Mouse (Mus musculus) CH12.LX (cell line): Measurements from ENCODE around the gene Wbp11.

Experiments used
- BHLHE40 ChIP-seq: IDR thresholded peaks from 2 replicates; pipeline ENCODE4 v1.6.1; 2011; ENCODE audit warnings: mild to moderate bottlenecking, low read depth, low read length, improper control_type of control experiment
- CHD1 ChIP-seq: IDR thresholded peaks from 2 replicates; pipeline ENCODE4 v1.6.1; 2012; ENCODE audit warnings: low read depth, low read length, improper control_type of control experiment, inconsistent platforms
- CTCF ChIP-seq, 2 experiments: IDR thresholded peaks in 1 of 2; conservative IDR thresholded peaks in 1 of 2; 2 replicates each; pipeline ENCODE4 v1.5.1; 2011 to 2012; ENCODE audit warnings: low read depth in 2 of 2, low read length in 2 of 2, improper control_type of control experiment in 1 of 2, inconsistent platforms in 1 of 2, mild to moderate bottlenecking in 1 of 2, moderate library complexity in 1 of 2
- EP300 ChIP-seq: IDR thresholded peaks from 2 replicates; pipeline ENCODE4 v1.6.1; 2011; ENCODE audit warnings: low read length, improper control_type of control experiment
- HCFC1 ChIP-seq: IDR thresholded peaks from 2 replicates; pipeline ENCODE4 v1.6.1; 2012; ENCODE audit warnings: low read depth, mild to moderate bottlenecking, inconsistent platforms, low read length, improper control_type of control experiment
- POLR2AphosphoS2 ChIP-seq: IDR thresholded peaks from 2 replicates; pipeline ENCODE4 v1.6.1; 2011; ENCODE audit warnings: low read depth, low read length, improper control_type of control experiment
- UBTF ChIP-seq: IDR thresholded peaks from 2 replicates; pipeline ENCODE4 v1.6.1; 2012; ENCODE audit warnings: low read depth, mild to moderate bottlenecking, inconsistent platforms, low read length, improper control_type of control experiment, moderate library complexity
- USF1 ChIP-seq: IDR thresholded peaks from 2 replicates; pipeline ENCODE4 v1.6.1; 2014; ENCODE audit warnings: low read depth, mild to moderate bottlenecking, inconsistent platforms, low read length, improper control_type of control experiment
- ZKSCAN1 ChIP-seq: IDR thresholded peaks from 2 replicates; pipeline ENCODE4 v1.6.1; 2012; ENCODE audit warnings: low read depth, inconsistent platforms, low read length, improper control_type of control experiment, borderline replicate concordance
- ZNF384 ChIP-seq: IDR thresholded peaks from 2 replicates; pipeline ENCODE4 v1.6.1; 2012; ENCODE audit warnings: low read depth, low read length, improper control_type of control experiment, inconsistent platforms

DNA sequence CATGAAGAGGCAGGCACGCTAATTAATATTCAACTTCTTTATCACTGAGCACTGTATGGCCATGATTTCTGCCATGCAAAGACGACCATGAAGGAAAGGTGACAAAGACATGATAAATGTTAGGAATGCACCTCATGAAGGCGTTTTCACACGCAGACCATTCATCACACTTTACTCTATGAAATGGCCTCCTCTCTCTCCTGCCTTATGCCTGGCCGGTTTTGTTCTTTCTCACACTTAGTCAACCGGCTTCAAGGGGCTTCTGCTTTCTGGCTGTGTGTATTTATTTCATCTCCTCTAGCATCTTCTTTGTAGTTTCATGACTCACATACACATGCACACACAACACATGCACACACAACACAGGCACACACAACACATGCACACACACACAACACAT, 26.8 kb downstream of the Wbp11 start:
- no peak for TF ChIP-seq ZNF384
- TF ChIP-seq BHLHE40: no peak
- no peak for TF ChIP-seq HCFC1
- TF ChIP-seq EP300: no peak
- no peak for TF ChIP-seq CTCF (conservative IDR thresholded peaks at IDR 0.05 in 1 of 2, IDR thresholded peaks at IDR 0.05 in 1 of 2; ENCODE audit: low read depth in 2 of 2, low read length in 2 of 2)
- no peak for TF ChIP-seq CHD1
- no peak for TF ChIP-seq POLR2AphosphoS2
- no peak for TF ChIP-seq UBTF
- no peak for TF ChIP-seq USF1
- no peak for TF ChIP-seq ZKSCAN1
